Mouse (Mus musculus): ENCODE results near the gene Rab3c. TPM values are rescaled to one million over a fixed set of nuclear protein-coding genes. Genes with fewer than 3 reads are reported as not detected.

The Rab3c gene
- polyA plus RNA-seq, 1 experiment from 2014 or later, result 3.0 TPM

DNA sequence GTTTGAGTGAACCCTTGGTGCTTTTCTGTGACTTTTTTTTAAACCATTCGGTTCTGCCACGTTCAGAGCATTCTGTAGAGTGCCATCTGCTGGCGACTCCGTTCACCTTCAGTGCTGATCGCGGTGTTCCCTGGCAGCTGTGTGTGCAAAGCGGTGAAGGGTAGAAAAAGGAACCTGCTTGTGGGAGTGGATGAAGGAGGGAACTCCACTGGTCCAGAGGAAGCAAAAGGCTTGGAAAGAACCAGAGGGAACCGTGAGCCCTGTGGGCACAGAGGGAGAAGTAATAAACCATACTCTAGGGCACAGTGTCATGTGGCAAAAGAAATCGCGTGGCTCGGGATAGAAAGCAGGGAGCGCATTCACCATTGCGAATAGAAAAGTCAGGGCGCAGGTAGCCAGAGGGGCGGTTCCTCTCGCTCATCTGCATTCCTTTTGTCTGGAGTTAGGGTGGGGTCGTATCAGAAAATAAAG, 262.3 kb downstream of the Rab3c start:
- Histone ChIP-seq H3K36me3 (ENCODE audit: control insufficient read depth, insufficient read depth) (no peaks in the 10 kb centered on the region), H3K9ac (ENCODE audit: low read depth, low read length) (no peak overlapping the region), H3K4me3 (ENCODE audit: low read depth, low read length) (peak overlapping the region; percentile 41), H3K27me3 (replicated peaks; ENCODE audit: control insufficient read depth, insufficient read depth, low read length) (0 out of 2 replicates have a peak, but pooled peaks cover 12% of the 10 kb centered on the region), H3K4me1 (replicated peaks; ENCODE audit: control insufficient read depth, insufficient read depth, low read length) (peaks cover 9% of the 10 kb centered on the region), H3K4me2 (replicated peaks; ENCODE audit: low read depth) (peak overlapping the region; percentile 79), H3K27ac (ENCODE audit: low read depth, low read length) (no peak overlapping the region), H3K9me3 (ENCODE audit: control insufficient read depth) (no peaks in the 10 kb centered on the region)
- under 1% methylated on average over 17 of the region's 17 CpGs for WGBS
- no peak for ATAC-seq
- peak; percentile 87 for TF ChIP-seq CTCF (IDR thresholded peaks at IDR 0.05; ENCODE audit: low read depth)

- TF ChIP-seq CTCF (IDR thresholded peaks at IDR 0.05; ENCODE audit: low read depth), result no peak
- Histone ChIP-seq H3K4me2 (replicated peaks; ENCODE audit: low read depth) (no peak overlapping the region), H3K27me3 (replicated peaks; ENCODE audit: control insufficient read depth, insufficient read depth, low read length) (0 out of 2 replicates have a peak, but pooled peaks cover 4% of the 10 kb centered on the region), H3K27ac (ENCODE audit: low read depth, low read length) (no peak overlapping the region), H3K9me3 (ENCODE audit: control insufficient read depth) (no peaks in the 10 kb centered on the region), H3K36me3 (ENCODE audit: control insufficient read depth, insufficient read depth) (no peaks in the 10 kb centered on the region), H3K9ac (ENCODE audit: low read depth, low read length) (no peak overlapping the region), H3K4me1 (replicated peaks; ENCODE audit: control insufficient read depth, insufficient read depth, low read length) (no peaks in the 10 kb centered on the region), H3K4me3 (ENCODE audit: low read depth, low read length) (no peak overlapping the region)
- WGBS, result 81% methylated on average over 4 of the region's 4 CpGs
- ATAC-seq, result no peak
Measured at GRCm38 (mm10) chr13:110012029-110012428, 268.8 kb downstream of the Rab3c start.

DNA sequence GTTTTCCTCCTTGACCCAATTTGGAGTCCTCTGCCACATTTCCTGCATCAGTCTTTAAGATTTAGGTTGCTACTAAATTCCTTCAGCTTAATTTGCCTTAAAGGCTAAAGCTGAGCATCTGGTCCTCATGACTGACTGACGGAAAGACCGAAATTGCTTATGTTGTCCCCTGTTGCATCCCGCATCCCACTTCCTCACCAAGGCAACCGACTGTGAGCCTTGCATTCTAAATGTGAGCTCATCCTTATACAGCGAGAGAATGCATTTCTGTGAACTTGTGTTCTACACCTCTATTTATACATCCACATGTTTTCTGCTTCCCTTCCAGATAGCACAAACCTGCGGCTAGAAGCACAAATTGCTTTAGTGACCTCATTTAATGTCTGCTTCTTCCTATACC, 269.9 kb downstream of the Rab3c start:
- ATAC-seq, result no peak
- no peaks in the 10 kb centered on the region for H3K36me3 ChIP-seq (ENCODE audit: control insufficient read depth, insufficient read depth)
- no peak overlapping the region for H3K4me2 ChIP-seq (replicated peaks; ENCODE audit: low read depth)
- H3K4me1 ChIP-seq (replicated peaks; ENCODE audit: control insufficient read depth, insufficient read depth, low read length), result no peaks in the 10 kb centered on the region
- no peaks in the 10 kb centered on the region for H3K9me3 ChIP-seq (ENCODE audit: control insufficient read depth)
- TF ChIP-seq CTCF (IDR thresholded peaks at IDR 0.05; ENCODE audit: low read depth), result no peak
- no peak overlapping the region for H3K4me3 ChIP-seq (ENCODE audit: low read depth, low read length)
- no peak overlapping the region for H3K9ac ChIP-seq (ENCODE audit: low read depth, low read length)
- H3K27ac ChIP-seq (ENCODE audit: low read depth, low read length), result no peak overlapping the region
- 82% methylated on average over 6 of the region's 6 CpGs for WGBS
- peaks cover 7% of the 10 kb centered on the region; the same call in 1 of the 2 replicates for H3K27me3 ChIP-seq (replicated peaks; ENCODE audit: control insufficient read depth, insufficient read depth, low read length)

DNA sequence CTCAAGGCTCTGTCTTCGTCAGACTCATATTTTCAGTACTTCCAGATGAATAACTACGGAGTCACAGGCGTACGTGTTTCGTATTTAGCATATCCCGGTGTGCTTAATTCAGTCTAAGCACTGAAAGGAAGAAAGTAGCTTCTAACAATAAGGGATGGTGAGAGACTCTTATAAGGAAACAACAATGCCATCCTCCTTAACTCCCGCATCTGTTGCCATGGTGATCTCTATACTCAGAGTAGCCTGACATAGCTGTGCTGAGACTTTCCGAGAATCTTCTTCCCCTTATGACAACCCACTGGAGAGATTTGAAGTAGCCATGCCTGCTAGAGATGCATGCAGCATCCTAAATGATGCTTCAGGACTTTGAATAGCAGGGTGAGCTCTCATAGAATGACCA, 272.3 kb downstream of the Rab3c start:
- WGBS, result 89% methylated on average over 8 of the region's 8 CpGs
- Histone ChIP-seq H3K4me1 (replicated peaks; ENCODE audit: control insufficient read depth, insufficient read depth, low read length) (no peaks in the 10 kb centered on the region), H3K4me2 (replicated peaks; ENCODE audit: low read depth) (no peak overlapping the region), H3K9me3 (ENCODE audit: control insufficient read depth) (no peaks in the 10 kb centered on the region), H3K27me3 (replicated peaks; ENCODE audit: control insufficient read depth, insufficient read depth, low read length) (peaks cover 6% of the 10 kb centered on the region; the same call in 1 of the 2 replicates), H3K36me3 (ENCODE audit: control insufficient read depth, insufficient read depth) (no peaks in the 10 kb centered on the region), H3K27ac (ENCODE audit: low read depth, low read length) (no peak overlapping the region), H3K4me3 (ENCODE audit: low read depth, low read length) (no peak overlapping the region), H3K9ac (ENCODE audit: low read depth, low read length) (no peak overlapping the region)
- no peak for TF ChIP-seq CTCF (IDR thresholded peaks at IDR 0.05; ENCODE audit: low read depth)
- no peak for ATAC-seq

- Histone ChIP-seq H3K36me3 (ENCODE audit: control insufficient read depth, insufficient read depth) (no peaks in the 10 kb centered on the region), H3K4me2 (replicated peaks; ENCODE audit: low read depth) (no peak overlapping the region; the same call in 1 of the 2 replicates), H3K4me1 (replicated peaks; ENCODE audit: control insufficient read depth, insufficient read depth, low read length) (no peaks in the 10 kb centered on the region), H3K4me3 (ENCODE audit: low read depth, low read length) (no peak overlapping the region), H3K9me3 (ENCODE audit: control insufficient read depth) (no peaks in the 10 kb centered on the region), H3K9ac (ENCODE audit: low read depth, low read length) (no peak overlapping the region), H3K27ac (ENCODE audit: low read depth, low read length) (no peak overlapping the region), H3K27me3 (replicated peaks; ENCODE audit: control insufficient read depth, insufficient read depth, low read length) (peaks cover 6% of the 10 kb centered on the region; the same call in 1 of the 2 replicates)
- TF ChIP-seq CTCF (IDR thresholded peaks at IDR 0.05; ENCODE audit: low read depth), result no peak
- WGBS, result 22% methylated on average over 21 of the region's 21 CpGs
- ATAC-seq, result 0 out of 2 replicates have a peak, but pooled peaks have one; percentile 25
Measured at GRCm38 (mm10) chr13:110006106-110006781, 274.6 kb downstream of the Rab3c start.

Other genes starting within 250 kb of the Rab3c start
- gene Gapt, start 76.2 kb upstream of the Rab3c start, polyA plus RNA-seq (2015; fragmentation: Nextera tagmentation; extraction: Ambion mirVana), result 0.16 and 0.18 TPM in 2 replicates
- 16.4 and 19.0 TPM in 2 replicates for gene Plk2, start 114.0 kb upstream of the Rab3c start, polyA plus RNA-seq (2015; fragmentation: Nextera tagmentation; extraction: Ambion mirVana)